Mouse (Mus musculus) CH12.LX (cell line): Measurements from ENCODE around the gene Lix1. TPM values are rescaled to one million over a fixed set of nuclear protein-coding genes. Genes with fewer than 3 reads are reported as not detected.

Experiments
- DNase-seq: peaks from one replicate; pipeline ENCODE4 v3.0.0-alpha.2; 2013; ENCODE audit errors: extremely low read depth
- H3K27ac ChIP-seq: 2 replicates; pipeline ENCODE4 v1.5.1; 2012; ENCODE audit warnings: low read depth, mild to moderate bottlenecking, control low read depth, moderate library complexity; ENCODE audit not compliant: insufficient read depth
- H3K27me3 ChIP-seq: replicated peaks from 2 replicates; pipeline ENCODE3; 2012; ENCODE audit warnings: inconsistent platforms
- H3K36me3 ChIP-seq, 2 experiments: replicated peaks in 1 of 2; 2 replicates each; pipeline versions ENCODE3 to v1.6.1; 2012; ENCODE audit warnings: inconsistent platforms in 1 of 2, low read length in 1 of 2, mild to moderate bottlenecking in 1 of 2, mixed read lengths in 1 of 2, moderate library complexity in 1 of 2; ENCODE audit not compliant: control insufficient read depth in 1 of 2, insufficient read depth in 1 of 2
- H3K4me1 ChIP-seq, 2 experiments: 2 replicates each; pipeline ENCODE4 v1.6.1; 2012; ENCODE audit warnings: inconsistent platforms in 1 of 2, moderate library complexity in 1 of 2; ENCODE audit not compliant: insufficient read depth in 2 of 2, control insufficient read depth in 1 of 2
- H3K4me2 ChIP-seq: 2 replicates; pipeline ENCODE4 v1.6.1; 2012; ENCODE audit warnings: low read depth, mild to moderate bottlenecking, control low read depth; ENCODE audit not compliant: poor library complexity, insufficient read depth, severe bottlenecking
- H3K4me3 ChIP-seq, 3 experiments: fragments of 150-350 bp in 1 of 3; sonication (generic) in 1 of 3; replicated peaks in 1 of 3; 2 replicates each; pipeline versions ENCODE3 to v1.5.1; 2011 to 2012; ENCODE audit warnings: low read depth in 2 of 3, low read length in 2 of 3, mild to moderate bottlenecking in 2 of 3, moderate library complexity in 2 of 3, control low read depth in 1 of 3, improper control_type of control experiment in 1 of 3, inconsistent platforms in 1 of 3, mixed read lengths in 1 of 3; ENCODE audit not compliant: poor library complexity in 1 of 3
- H3K79me2 ChIP-seq: replicated peaks from 2 replicates; pipeline ENCODE4 v1.6.1; 2012; ENCODE audit warnings: mild to moderate bottlenecking, moderate library complexity; ENCODE audit not compliant: control insufficient read depth, poor library complexity, insufficient read depth, severe bottlenecking; ENCODE audit errors: extremely low read depth
- H3K9ac ChIP-seq: 2 replicates; pipeline ENCODE4 v1.6.1; 2012; ENCODE audit warnings: low read depth, mild to moderate bottlenecking, control low read depth, moderate library complexity; ENCODE audit not compliant: insufficient read depth
- H3K9me3 ChIP-seq: replicated peaks from 2 replicates; pipeline ENCODE3; 2012; ENCODE audit warnings: low read length, inconsistent platforms, mixed read lengths
- CHD1 ChIP-seq: IDR thresholded peaks from 2 replicates; pipeline ENCODE4 v1.6.1; 2012; ENCODE audit warnings: low read depth, low read length, improper control_type of control experiment, inconsistent platforms
- CTCF ChIP-seq, 2 experiments: IDR thresholded peaks in 1 of 2; conservative IDR thresholded peaks in 1 of 2; 2 replicates each; pipeline ENCODE4 v1.5.1; 2011 to 2012; ENCODE audit warnings: low read depth in 2 of 2, low read length in 2 of 2, improper control_type of control experiment in 1 of 2, inconsistent platforms in 1 of 2, mild to moderate bottlenecking in 1 of 2, moderate library complexity in 1 of 2
- E2F4 ChIP-seq: IDR thresholded peaks from 2 replicates; pipeline ENCODE4 v1.6.1; 2011; ENCODE audit warnings: low read depth, low read length, improper control_type of control experiment; ENCODE audit not compliant: insufficient replicate concordance
- ELF1 ChIP-seq: IDR thresholded peaks from 2 replicates; pipeline ENCODE4 v1.6.1; 2014; ENCODE audit warnings: low read depth, mild to moderate bottlenecking, inconsistent platforms, low read length, improper control_type of control experiment
- EP300 ChIP-seq: IDR thresholded peaks from 2 replicates; pipeline ENCODE4 v1.6.1; 2011; ENCODE audit warnings: low read length, improper control_type of control experiment
- ETS1 ChIP-seq: conservative IDR thresholded peaks from 2 replicates; pipeline ENCODE4 v1.6.1; 2012; ENCODE audit warnings: low read depth, mild to moderate bottlenecking, inconsistent platforms, low read length, improper control_type of control experiment, moderate library complexity
- GABPA ChIP-seq: IDR thresholded peaks from 2 replicates; pipeline ENCODE4 v1.6.1; 2012; ENCODE audit warnings: low read depth, low read length, improper control_type of control experiment, inconsistent platforms; ENCODE audit not compliant: insufficient replicate concordance
- IRF4 ChIP-seq: IDR thresholded peaks from 2 replicates; pipeline ENCODE4 v1.6.1; 2014; ENCODE audit warnings: low read depth, mild to moderate bottlenecking, inconsistent platforms, low read length, improper control_type of control experiment
- JUN ChIP-seq: IDR thresholded peaks from 2 replicates; pipeline ENCODE4 v1.6.1; 2011; ENCODE audit warnings: low read depth, mild to moderate bottlenecking, low read length, improper control_type of control experiment, moderate library complexity; ENCODE audit not compliant: insufficient read depth
- JUND ChIP-seq: conservative IDR thresholded peaks from 2 replicates; pipeline ENCODE4 v1.6.1; 2011; ENCODE audit warnings: low read depth, low read length, improper control_type of control experiment
- MAFK ChIP-seq: IDR thresholded peaks from 2 replicates; pipeline ENCODE4 v1.6.1; 2011; ENCODE audit warnings: low read length, improper control_type of control experiment; ENCODE audit not compliant: insufficient replicate concordance
- MEF2A ChIP-seq: IDR thresholded peaks from 2 replicates; pipeline ENCODE4 v1.6.1; 2014; ENCODE audit warnings: low read depth, mild to moderate bottlenecking, inconsistent platforms, low read length, improper control_type of control experiment, borderline replicate concordance
- MYC ChIP-seq: IDR thresholded peaks from 2 replicates; pipeline ENCODE4 v1.6.1; 2011; ENCODE audit warnings: low read depth, mild to moderate bottlenecking, improper control_type of control experiment, low read length
- NELFE ChIP-seq: IDR thresholded peaks from 2 replicates; pipeline ENCODE4 v1.6.1; 2011; ENCODE audit warnings: low read depth, low read length, improper control_type of control experiment
- NRF1 ChIP-seq: IDR thresholded peaks from 2 replicates; pipeline ENCODE4 v1.6.1; 2014; ENCODE audit warnings: low read depth, mild to moderate bottlenecking, inconsistent platforms, low read length, improper control_type of control experiment, moderate library complexity
- PAX5 ChIP-seq: IDR thresholded peaks from 2 replicates; pipeline ENCODE4 v1.6.1; 2012; ENCODE audit warnings: low read length, inconsistent platforms, mixed read lengths
- RAD21 ChIP-seq: IDR thresholded peaks from 2 replicates; pipeline ENCODE4 v1.6.1; 2011; ENCODE audit warnings: low read depth, mild to moderate bottlenecking, low read length, improper control_type of control experiment, moderate library complexity
- RCOR1 ChIP-seq: conservative IDR thresholded peaks from 2 replicates; pipeline ENCODE4 v1.6.1; 2012; ENCODE audit warnings: low read depth, mild to moderate bottlenecking, inconsistent platforms, low read length, improper control_type of control experiment
- SIN3A ChIP-seq: IDR thresholded peaks from 2 replicates; pipeline ENCODE4 v1.6.1; 2012; ENCODE audit warnings: low read length, improper control_type of control experiment, inconsistent platforms
- SMC3 ChIP-seq: IDR thresholded peaks from 2 replicates; pipeline ENCODE4 v1.6.1; 2011; ENCODE audit warnings: low read depth, low read length, improper control_type of control experiment
- TCF12 ChIP-seq: IDR thresholded peaks from 2 replicates; pipeline ENCODE4 v1.6.1; 2014; ENCODE audit warnings: low read depth, mild to moderate bottlenecking, inconsistent platforms, low read length, improper control_type of control experiment
- USF1 ChIP-seq: IDR thresholded peaks from 2 replicates; pipeline ENCODE4 v1.6.1; 2014; ENCODE audit warnings: low read depth, mild to moderate bottlenecking, inconsistent platforms, low read length, improper control_type of control experiment
- USF2 ChIP-seq: conservative IDR thresholded peaks from 2 replicates; pipeline ENCODE4 v1.6.1; 2011; ENCODE audit warnings: low read depth, low read length, improper control_type of control experiment
- ZC3H11A ChIP-seq: IDR thresholded peaks from 2 replicates; pipeline ENCODE4 v1.6.1; 2012; ENCODE audit warnings: low read depth, mild to moderate bottlenecking, inconsistent platforms, low read length, improper control_type of control experiment
- ZKSCAN1 ChIP-seq: IDR thresholded peaks from 2 replicates; pipeline ENCODE4 v1.6.1; 2012; ENCODE audit warnings: low read depth, inconsistent platforms, low read length, improper control_type of control experiment, borderline replicate concordance
- ZNF384 ChIP-seq: IDR thresholded peaks from 2 replicates; pipeline ENCODE4 v1.6.1; 2012; ENCODE audit warnings: low read depth, low read length, improper control_type of control experiment, inconsistent platforms
- dilution Hi-C: fragments of 300-500 bp; cut with MboI; formaldehyde crosslinking; loops from 2 replicates; pipeline ENCODE4 v1.14.3; 2020; ENCODE audit warnings: low sequenced_read_pairs; ENCODE audit not compliant: extremely low pct_unique_long_range_greater_than_20kb, extremely low pct_ligation_motif_present
- in situ Hi-C: fragments of 300-500 bp; cut with MboI; formaldehyde crosslinking; loops from 3 replicates; pipeline ENCODE4 v1.14.3; 2019; ENCODE audit warnings: low sequenced_read_pairs, low pct_ligation_motif_present, low pct_unique_long_range_greater_than_20kb, mixed read lengths
- polyA plus RNA-seq: library from polyadenylated mRNA; unstranded; fragments of >175 nt; gene quantifications from 2 replicates; pipeline ENCODE4 v1.2.1, GENCODE M21; 2012; ENCODE audit warnings: low read depth; ENCODE audit not compliant: insufficient read length
- total RNA-seq, 2 experiments: library from RNA; depleted of rRNA; stranded (reverse); fragments of 300-350 nt in 1 of 2; fragments of >200 nt in 1 of 2; gene quantifications; 2 replicates each; pipeline ENCODE4 v1.2.3; 2012 to 2014

Gene Lix1
- total RNA-seq (2012; rRNA removed) (0.67 and 1.4 TPM in 2 replicates), total RNA-seq (2014; rRNA removed) (1.0 TPM in 2 replicates), polyA plus RNA-seq (0.49 and 0.53 TPM in 2 replicates)

DNA sequence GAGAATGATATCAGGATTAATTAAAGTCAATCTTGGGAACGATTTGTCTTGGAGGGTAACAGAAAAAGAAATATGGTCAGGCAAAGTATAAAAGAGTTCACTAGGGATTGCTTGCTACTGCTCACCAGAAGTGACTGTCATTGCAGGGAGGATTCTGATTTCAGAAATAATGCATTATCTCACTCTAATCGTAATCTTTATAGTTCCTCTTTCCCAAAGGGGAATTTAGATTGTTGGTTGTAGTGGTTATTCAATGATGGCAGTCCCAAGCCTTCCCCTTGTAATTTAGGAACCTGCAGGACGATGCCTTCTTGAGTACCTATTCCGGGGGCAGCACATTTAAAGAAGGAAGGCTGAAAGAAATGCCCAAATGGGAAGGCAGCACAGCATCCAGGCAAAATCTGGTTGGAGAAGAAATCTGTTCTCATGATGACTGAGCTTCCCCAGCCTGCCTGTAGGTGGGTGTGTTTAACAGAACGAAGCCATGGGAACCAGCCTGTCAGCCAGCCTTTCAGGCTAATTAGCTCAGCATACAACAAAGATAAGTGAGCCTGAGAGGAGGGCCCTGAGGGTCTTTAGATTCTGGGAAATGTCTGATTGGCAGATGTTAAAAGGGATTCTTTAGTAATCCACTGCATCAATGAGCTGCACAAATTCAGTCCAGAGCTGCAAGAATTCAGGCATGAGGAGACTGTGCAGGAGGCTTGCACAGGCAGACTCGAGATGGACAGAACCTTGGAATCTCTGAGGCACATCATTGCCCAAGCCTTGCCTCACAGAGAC lies at the start of gene Lix1:
Gene Lix1 (plus strand): TSS at position 451 of the 783 bp plus-strand sequence.
- Histone ChIP-seq H3K9me3 (no peaks in the 10 kb centered on the region), H3K9ac (no peak within 1 kb of the TSS), H3K36me3 (no peaks in the 10 kb centered on the region), H3K79me2 (no peaks in the 10 kb centered on the region), H3K27ac (no peak within 1 kb of the TSS)
- dilution Hi-C loops = no loop called here
- TF ChIP-seq MAFK = no peak
- 0 out of 2 replicates have a peak, but pooled peaks have one; percentile 30 for TF ChIP-seq NELFE
- 0 out of 2 replicates have a peak, but pooled peaks have one; percentile 17 for TF ChIP-seq MEF2A
- TF ChIP-seq USF1 = no peak
- no peak for TF ChIP-seq USF2
- TF ChIP-seq RCOR1 = no peak
- no peak for TF ChIP-seq ZKSCAN1
- TF ChIP-seq PAX5 = no peak
- peak; percentile 76 for TF ChIP-seq ZC3H11A
- TF ChIP-seq IRF4 = 0 out of 2 replicates have a peak, but pooled peaks have one; percentile 21
- TF ChIP-seq RAD21 = peak; percentile 91
- no peak for TF ChIP-seq EP300
- peak in 1 of 2 experiments; percentile 88; a peak in 3 of 4 replicates for TF ChIP-seq CTCF (conservative IDR thresholded peaks at IDR 0.05 in 1 of 2, IDR thresholded peaks at IDR 0.05 in 1 of 2; ENCODE audit: low read depth in 2 of 2, low read length in 2 of 2)
- TF ChIP-seq GABPA = no peak
- TF ChIP-seq E2F4 = no peak
- TF ChIP-seq SIN3A = no peak
- no peak for TF ChIP-seq ELF1
- TF ChIP-seq SMC3 = peak; percentile 89
- no peak for TF ChIP-seq NRF1
- no peak for TF ChIP-seq JUND
- TF ChIP-seq ZNF384 = no peak
- no peak for TF ChIP-seq CHD1
- TF ChIP-seq MYC = no peak
- no peak for TF ChIP-seq JUN
- no peak for TF ChIP-seq ETS1
- TF ChIP-seq TCF12 = no peak
- TF ChIP-seq, all 38 proteins: peak for 7
- in situ Hi-C loops = loop anchor here (25.0 kb wide), 1 partner anchor 135 kb away; no protein-coding TSS in a partner anchor
- Histone ChIP-seq H3K4me2 (no peak within 1 kb of the TSS), H3K4me3 (no peak within 1 kb of the TSS), H3K27me3 (no peaks in the 10 kb centered on the region), H3K4me1 (peaks cover 0 to 8% of the 10 kb centered on the region in 2 experiments; a peak in 3 of 4 replicates)
- peak; percentile 44 for DNase-seq
